Mouse (Mus musculus) frontal cortex, adult 2 months (tissue): ENCODE measurements at regions not wholly inside any gene's neighbourhood (a gene's known extent, or its start where the extent isn't known, plus 50 kb on each side); places are given as distances from the start of the nearest gene placed in this dataset.

Experiments
- DNase-seq, 2 experiments: peaks; one replicate each; pipeline ENCODE4 v3.0.0; 2022; ENCODE audit warnings: low spot score in 1 of 2; ENCODE audit errors: extremely low spot score in 1 of 2

GRCm38 (mm10) chr8:25407862-25408261 is 583.7 kb upstream of the Adam5 start:
- DNase-seq: no peak

- DNase-seq: no peak
Observed at GRCm38 (mm10) chr8:25392766-25393166, 568.6 kb upstream of the Adam5 start.

GRCm38 (mm10) chr8:25389947-25390346 is 565.8 kb upstream of the Adam5 start:
- DNase-seq: no peak

- peak in 1 of 2 experiments; percentile 27 for DNase-seq
Observed at GRCm38 (mm10) chr8:25389371-25389855, 565.2 kb upstream of the Adam5 start.

GRCm38 (mm10) chr8:25388811-25389210 is 564.6 kb upstream of the Adam5 start:
- DNase-seq: peak; percentile 48 to 79

- peak in 1 of 2 experiments; percentile 54 for DNase-seq
Observed at GRCm38 (mm10) chr8:25385186-25385585, 561.0 kb upstream of the Adam5 start.

GRCm38 (mm10) chr8:25384591-25384990 is 560.4 kb upstream of the Adam5 start:
- no peak for DNase-seq

- no peak for DNase-seq
Observed at GRCm38 (mm10) chr8:25373276-25373675, 549.1 kb upstream of the Adam5 start.

GRCm38 (mm10) chr8:25370947-25371346 is 546.8 kb upstream of the Adam5 start:
- DNase-seq: no peak

GRCm38 (mm10) chr8:25369331-25369730 is 545.2 kb upstream of the Adam5 start:
- no peak for DNase-seq

GRCm38 (mm10) chr8:25368561-25369091 is 544.5 kb upstream of the Adam5 start:
- peak in 1 of 2 experiments; percentile 48 for DNase-seq

- no peak for DNase-seq
Observed at GRCm38 (mm10) chr8:25367806-25368549, 543.8 kb upstream of the Adam5 start.

- peak; percentile 62 to 77 for DNase-seq
Observed at GRCm38 (mm10) chr8:25366181-25366580, 542.0 kb upstream of the Adam5 start.

GRCm38 (mm10) chr8:25362656-25363055 is 538.5 kb upstream of the Adam5 start:
- DNase-seq: no peak

- no peak for DNase-seq
Observed at GRCm38 (mm10) chr8:25362146-25362545, 538.0 kb upstream of the Adam5 start.

- no peak for DNase-seq
Observed at GRCm38 (mm10) chr8:25361420-25361819, 537.3 kb upstream of the Adam5 start.

GRCm38 (mm10) chr8:25358539-25359165 is 534.5 kb upstream of the Adam5 start:
- DNase-seq: peak; percentile 50 to 56

- DNase-seq: peak in 1 of 2 experiments; percentile 24
Observed at GRCm38 (mm10) chr8:25353822-25354770, 529.9 kb upstream of the Adam5 start.

- DNase-seq: no peak
Observed at GRCm38 (mm10) chr8:25353405-25353804, 529.2 kb upstream of the Adam5 start.

GRCm38 (mm10) chr8:25348003-25348683 is 524.0 kb upstream of the Adam5 start:
- no peak for DNase-seq
